ENCODE assay signal across 8 mouse cellular contexts in the genomic region with DNA sequence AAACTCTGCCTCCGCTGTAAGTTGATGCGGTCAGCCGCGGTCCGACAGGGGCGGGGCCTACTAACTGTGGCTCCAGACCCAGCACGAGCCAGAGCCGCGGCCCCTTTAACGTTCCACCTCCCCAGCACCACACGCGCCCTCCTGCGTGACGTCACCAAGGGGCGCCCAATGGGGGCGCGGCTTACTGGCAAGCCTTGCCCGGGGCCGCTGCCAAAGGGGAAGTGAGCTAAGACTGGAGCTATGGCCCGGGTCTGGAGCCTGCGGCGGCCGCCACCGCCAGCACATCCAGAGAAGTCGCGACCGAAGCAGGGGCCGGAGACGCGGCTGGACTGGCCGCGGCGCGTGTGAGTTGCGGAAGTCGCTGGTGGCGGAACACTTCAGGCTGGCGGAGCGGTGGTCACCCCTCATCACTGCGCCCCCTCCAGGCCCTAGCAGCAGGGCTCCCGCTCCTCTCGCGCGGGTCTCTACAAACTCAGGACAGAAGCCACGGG. TPM values are rescaled to one million over a fixed set of nuclear protein-coding genes. Genes with fewer than 3 reads are reported as not detected.
A peak's percentile ranks its signal among the peaks of the same experiment; 100 is the strongest.
DNase-seq lines count a peak whose midpoint lies in the region; ATAC-seq and TF ChIP-seq lines count a peak whose summit lies in the region.

A gene (plus strand): TSS at position 194 of the 491 bp plus-strand sequence.

- H3K9me3 ChIP-seq in kidney, embryonic 14.5 days (ENCODE audit: control insufficient read depth, low read length), result no peaks in the 10 kb centered on the region
- no peaks in the 10 kb centered on the region for H3K9me3 ChIP-seq in limb, embryonic 15.5 days

- WGBS in kidney, embryonic 14.5 days, result under 1% methylated on average over 42 of the region's 45 CpGs
- under 1% methylated on average over 45 of the region's 45 CpGs for WGBS in limb, embryonic 15.5 days

- peak within 1 kb of the TSS; percentile 68 for H3K4me2 ChIP-seq in kidney, embryonic 14.5 days (replicated peaks; ENCODE audit: low read depth, low read length)
- peak within 1 kb of the TSS; percentile 67 for H3K4me2 ChIP-seq in limb, embryonic 15.5 days

- H3K36me3 ChIP-seq in kidney, embryonic 14.5 days (ENCODE audit: control insufficient read depth, insufficient read depth, low read length), result peaks cover 17% of the 10 kb centered on the region
- H3K36me3 ChIP-seq in limb, embryonic 15.5 days, result peaks cover 22% of the 10 kb centered on the region

- peak within 1 kb of the TSS; percentile 72 for H3K4me3 ChIP-seq in bone marrow macrophage, adult 2 months (ENCODE audit: insufficient read depth, low read length)
- H3K4me3 ChIP-seq in embryonic fibroblast, embryonic 13.5 days (ENCODE audit: insufficient read depth, low read length), result peak within 1 kb of the TSS; percentile 64
- H3K4me3 ChIP-seq in kidney, embryonic 14.5 days (ENCODE audit: low read length), result peak within 1 kb of the TSS; percentile 83
- peak within 1 kb of the TSS; percentile 82 for H3K4me3 ChIP-seq in limb, embryonic 15.5 days

- H3K4me1 ChIP-seq in bone marrow macrophage, adult 2 months (ENCODE audit: control insufficient read depth, insufficient read depth, low read length), result peaks cover 22% of the 10 kb centered on the region
- peaks cover 2% of the 10 kb centered on the region; the same call in 1 of the 2 replicates for H3K4me1 ChIP-seq in embryonic fibroblast, embryonic 13.5 days (ENCODE audit: control insufficient read depth, insufficient read depth, low read length)
- peaks cover 20% of the 10 kb centered on the region for H3K4me1 ChIP-seq in kidney, embryonic 14.5 days (ENCODE audit: control insufficient read depth, insufficient read depth, low read length)
- H3K4me1 ChIP-seq in limb, embryonic 15.5 days, result peaks cover 14% of the 10 kb centered on the region

- 0 out of 2 replicates have a peak, but pooled peaks have one; percentile 48 for TF ChIP-seq POLR2A in bone marrow macrophage, adult 2 months (IDR thresholded peaks at IDR 0.05; ENCODE audit: borderline replicate concordance, low read depth, low read length)
- peak; percentile 79 for TF ChIP-seq POLR2A in embryonic fibroblast, embryonic 13.5 days (IDR thresholded peaks at IDR 0.05; ENCODE audit: low read depth, low read length)

- peak within 1 kb of the TSS; percentile 87 for H3K9ac ChIP-seq in kidney, embryonic 14.5 days (ENCODE audit: low read depth, low read length)
- peak within 1 kb of the TSS; percentile 84 for H3K9ac ChIP-seq in limb, embryonic 15.5 days

- H3K27me3 ChIP-seq in kidney, embryonic 14.5 days (ENCODE audit: control insufficient read depth, insufficient read depth, low read length), result no peaks in the 10 kb centered on the region
- 0 out of 2 replicates have a peak, but pooled peaks cover 4% of the 10 kb centered on the region for H3K27me3 ChIP-seq in limb, embryonic 15.5 days

- H3K27ac ChIP-seq in bone marrow macrophage, adult 2 months (ENCODE audit: insufficient read depth, low read depth, low read length), result peak within 1 kb of the TSS; percentile 74
- peak within 1 kb of the TSS; percentile 66 for H3K27ac ChIP-seq in embryonic fibroblast, embryonic 13.5 days (ENCODE audit: insufficient read depth, low read length)
- peak within 1 kb of the TSS; percentile 77; the same call in 1 of the 2 replicates for H3K27ac ChIP-seq in kidney, embryonic 14.5 days (ENCODE audit: low read depth, low read length)
- peak within 1 kb of the TSS; percentile 90 for H3K27ac ChIP-seq in limb, embryonic 15.5 days

- peak; percentile 99 for DNase-seq in A20 (ENCODE audit: low read depth, low spot score)
- peak; percentile 98 for DNase-seq in heart, adult 9 months (ENCODE audit: low spot score in 2 of 2)
- DNase-seq in monocyte, adult 2 months (ENCODE audit: low read depth in 1 of 2, low spot score in 2 of 2), result peak; percentile 97
- peak; percentile 98 for DNase-seq in spleen, postnatal 36 days (ENCODE audit: low spot score in 2 of 2)

- no peak for TF ChIP-seq CTCF in bone marrow macrophage, adult 2 months (IDR thresholded peaks at IDR 0.05; ENCODE audit: low read depth, low read length)
- 0 out of 2 replicates have a peak, but pooled peaks have one; percentile 18 for TF ChIP-seq CTCF in embryonic fibroblast, embryonic 13.5 days (IDR thresholded peaks at IDR 0.05; ENCODE audit: borderline replicate concordance, insufficient read depth, low read length)

- peak; percentile 100 for ATAC-seq in kidney, embryonic 14.5 days (ENCODE audit: low FRiP score, low TSS enrichment)
- peak; percentile 98 for ATAC-seq in limb, embryonic 15.5 days (ENCODE audit: insufficient number of reproducible peaks, low FRiP score, low TSS enrichment, low read depth)

RNA-seq across cellular contexts. Expression of the gene that starts here (rescaled TPM):
- 30.9 and 42.8 TPM in 2 replicates for polyA plus RNA-seq in bone marrow macrophage, adult 2 months (2012; ENCODE audit: insufficient read depth, insufficient read length, missing spikeins)
- polyA plus RNA-seq in embryonic fibroblast, embryonic 13.5 days (2011; ENCODE audit: insufficient read length, low read depth, missing spikeins), result 36.7 and 39.3 TPM in 2 replicates
- 35.4 and 54.1 TPM in 2 replicates for polyA plus RNA-seq in kidney, embryonic 14.5 days (2014; fragmentation: Nextera tagmentation; extraction: Ambion mirVana)
- polyA plus RNA-seq in limb, embryonic 15.5 days (2015; fragmentation: Nextera tagmentation; extraction: Ambion mirVana), result 34.1 and 36.5 TPM in 2 replicates

Comparison
In these comparisons a context has a peak if more than half of its experiments do, and no peak if none do; other contexts are left out.
1. Peak in every context shown above with its lines: DNase-seq, ATAC-seq, H3K4me3 ChIP-seq and H3K27ac ChIP-seq.